Mouse (Mus musculus): ENCODE data around the gene Zfp84.

Gene Zfp84

DNA sequence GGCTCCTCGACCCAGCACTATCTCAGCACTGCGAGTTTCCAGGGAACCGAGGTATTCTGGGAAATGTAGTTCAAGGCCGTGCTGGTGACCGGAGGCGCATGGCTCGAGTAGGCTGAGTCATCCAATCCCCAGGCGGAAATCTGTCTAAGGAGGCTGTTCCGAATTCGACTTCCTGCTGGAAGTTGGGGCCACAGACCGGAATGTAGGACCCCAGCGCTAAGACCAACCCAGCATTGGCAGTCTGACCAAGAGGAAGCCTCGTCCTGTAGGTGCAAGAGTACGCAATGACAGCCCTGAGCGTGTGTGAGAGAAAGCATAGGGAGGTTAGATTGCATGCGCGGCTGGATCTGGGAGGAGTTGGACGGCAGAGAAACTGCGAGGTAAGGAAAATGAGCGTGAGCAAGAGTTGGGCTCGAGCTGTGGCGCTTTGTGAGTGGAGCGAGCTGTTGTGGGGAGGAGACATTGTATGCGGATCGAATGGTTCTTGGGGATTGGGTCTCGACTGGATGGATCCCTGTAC lies 47.6 kb downstream of the Zfp84 start, which contains the start of gene Zfp790:
Zfp790 (plus strand) TSS at position 205 of the 520 bp plus-strand sequence.
- peak; percentile 96 for DNase-seq (ENCODE audit: low read depth, low spot score)

DNA sequence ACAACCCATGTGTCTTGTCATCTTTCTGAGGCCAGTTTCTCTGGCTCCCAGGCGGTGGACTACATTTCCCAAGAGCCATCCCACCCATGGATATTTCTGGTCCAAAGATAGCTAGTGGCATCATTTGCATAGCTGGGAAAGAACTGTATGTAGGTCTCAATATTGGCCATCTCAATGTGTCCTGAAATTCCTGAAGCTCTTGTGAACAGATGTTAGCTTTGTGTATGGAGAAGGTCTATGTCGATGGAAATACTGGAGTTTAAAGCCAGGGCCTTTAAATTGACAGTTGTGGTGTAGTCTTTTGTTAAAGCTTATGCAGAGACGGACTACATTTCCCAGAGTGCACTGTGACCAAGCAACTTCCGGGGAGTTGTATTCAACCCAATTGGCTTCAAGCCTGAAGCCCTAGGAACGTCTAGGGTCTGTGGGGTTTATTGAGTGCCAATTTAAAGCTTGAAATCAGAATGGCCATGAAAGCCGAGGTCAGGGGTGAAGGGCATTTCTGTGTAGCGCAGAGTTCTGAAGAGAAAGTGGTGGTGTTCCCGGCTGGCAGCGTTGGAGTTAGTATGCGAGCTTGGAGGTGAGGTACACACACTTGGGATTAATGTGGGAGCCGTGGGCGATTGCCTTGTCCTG lies 50.4 kb downstream of the Zfp84 start:
- DNase-seq (ENCODE audit: low read depth, low spot score) = peak; percentile 77

DNA sequence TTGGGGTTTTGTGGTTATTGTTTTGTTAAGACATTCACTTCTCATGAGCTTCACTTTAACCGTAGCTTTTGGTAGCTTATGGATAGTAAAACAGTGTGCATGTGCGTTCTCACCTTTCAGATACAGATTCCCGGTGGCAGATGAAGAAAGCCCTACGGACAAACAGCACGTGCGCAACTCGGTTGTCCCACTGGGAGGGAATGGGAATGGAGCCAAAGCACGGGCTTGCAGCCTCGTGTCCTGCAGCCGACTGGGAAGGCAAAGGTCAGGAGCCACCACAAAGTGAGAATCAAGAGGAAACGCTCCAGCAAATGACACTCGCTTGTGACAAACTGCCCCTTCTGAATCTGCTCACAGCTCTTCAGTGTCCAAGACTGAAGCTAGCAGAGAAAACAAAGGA lies 59.6 kb downstream of the Zfp84 start:
- DNase-seq (ENCODE audit: low read depth, low spot score) = no peak
